Mouse (Mus musculus): ENCODE results near the gene Clint1. TPM values are rescaled to one million over a fixed set of nuclear protein-coding genes. Genes with fewer than 3 reads are reported as not detected.

Gene Clint1
- polyA plus RNA-seq, 1 experiment from 2014 or later = 49.2 TPM

- no peak overlapping the region for H3K27ac ChIP-seq (ENCODE audit: low read depth, low read length)
- WGBS (ENCODE audit: insufficient replicate concordance) = 81% methylated on average over 2 of the region's 2 CpGs
- no peaks in the 10 kb centered on the region for H3K9me3 ChIP-seq (replicated peaks; ENCODE audit: control insufficient read depth, low read length)
- H3K4me3 ChIP-seq (ENCODE audit: low read depth, low read length) = no peak overlapping the region
- no peak for ATAC-seq (replicated peaks; ENCODE audit: insufficient number of reproducible peaks, low FRiP score, low TSS enrichment)
- no peak overlapping the region for H3K9ac ChIP-seq (ENCODE audit: low read depth, low read length)
- H3K4me1 ChIP-seq (ENCODE audit: control insufficient read depth, insufficient read depth, low read length) = peaks cover 12% of the 10 kb centered on the region
- no peaks in the 10 kb centered on the region for H3K27me3 ChIP-seq (ENCODE audit: control insufficient read depth, insufficient read depth, low read length)
- no peak overlapping the region for H3K4me2 ChIP-seq
- peaks cover 6% of the 10 kb centered on the region for H3K36me3 ChIP-seq (ENCODE audit: control insufficient read depth, insufficient read depth, low read length)
Measured at GRCm38 (mm10) chr11:45947491-45947890, 95.6 kb downstream of the Clint1 start.

GRCm38 (mm10) chr11:45955127-45955627 lies 103.3 kb downstream of the Clint1 start, which contains the start of gene Thg1l:
TSS of gene Thg1l (minus strand) at chr11:45955494.
- WGBS (ENCODE audit: insufficient replicate concordance) = under 1% methylated on average over 32 of the region's 32 CpGs
- peak within 1 kb of the TSS; percentile 50; the same call in 1 of the 2 replicates for H3K27ac ChIP-seq (ENCODE audit: low read depth, low read length)

GRCm38 (mm10) chr11:45959598-45959997 lies 107.7 kb downstream of the Clint1 start:
- Histone ChIP-seq H3K4me3 (ENCODE audit: low read depth, low read length) (no peak overlapping the region), H3K4me2 (no peak overlapping the region), H3K36me3 (ENCODE audit: control insufficient read depth, insufficient read depth, low read length) (no peaks in the 10 kb centered on the region), H3K4me1 (ENCODE audit: control insufficient read depth, insufficient read depth, low read length) (no peaks in the 10 kb centered on the region), H3K9ac (ENCODE audit: low read depth, low read length) (no peak overlapping the region), H3K27ac (ENCODE audit: low read depth, low read length) (no peak overlapping the region), H3K9me3 (replicated peaks; ENCODE audit: control insufficient read depth, low read length) (no peaks in the 10 kb centered on the region), H3K27me3 (ENCODE audit: control insufficient read depth, insufficient read depth, low read length) (no peaks in the 10 kb centered on the region)
- WGBS (ENCODE audit: insufficient replicate concordance) = 64% methylated on average over 3 of the region's 3 CpGs
- no peak for ATAC-seq (replicated peaks; ENCODE audit: insufficient number of reproducible peaks, low FRiP score, low TSS enrichment)

More at GRCm38 (mm10) chr11:45955127-45955627, 103.3 kb downstream of the Clint1 start, which contains the start of gene Thg1l:
- Histone ChIP-seq H3K4me2 (peak within 1 kb of the TSS; percentile 78), H3K27me3 (ENCODE audit: control insufficient read depth, insufficient read depth, low read length) (no peaks in the 10 kb centered on the region), H3K4me1 (ENCODE audit: control insufficient read depth, insufficient read depth, low read length) (no peaks in the 10 kb centered on the region), H3K4me3 (ENCODE audit: low read depth, low read length) (peak within 1 kb of the TSS; percentile 61), H3K9me3 (replicated peaks; ENCODE audit: control insufficient read depth, low read length) (no peaks in the 10 kb centered on the region), H3K36me3 (ENCODE audit: control insufficient read depth, insufficient read depth, low read length) (0 out of 2 replicates have a peak, but pooled peaks cover 3% of the 10 kb centered on the region), H3K9ac (ENCODE audit: low read depth, low read length) (peak within 1 kb of the TSS; percentile 62)
- ATAC-seq (replicated peaks; ENCODE audit: insufficient number of reproducible peaks, low FRiP score, low TSS enrichment) = peak; percentile 97

- 74% methylated on average over 5 of the region's 5 CpGs for WGBS (ENCODE audit: insufficient replicate concordance)
- H3K27me3 ChIP-seq (ENCODE audit: control insufficient read depth, insufficient read depth, low read length) = no peaks in the 10 kb centered on the region
- H3K27ac ChIP-seq (ENCODE audit: low read depth, low read length) = no peak overlapping the region
- H3K36me3 ChIP-seq (ENCODE audit: control insufficient read depth, insufficient read depth, low read length) = no peaks in the 10 kb centered on the region
- H3K4me2 ChIP-seq = no peak overlapping the region
- no peak overlapping the region for H3K4me3 ChIP-seq (ENCODE audit: low read depth, low read length)
- no peak for ATAC-seq (replicated peaks; ENCODE audit: insufficient number of reproducible peaks, low FRiP score, low TSS enrichment)
- H3K9me3 ChIP-seq (replicated peaks; ENCODE audit: control insufficient read depth, low read length) = no peaks in the 10 kb centered on the region
- H3K4me1 ChIP-seq (ENCODE audit: control insufficient read depth, insufficient read depth, low read length) = no peaks in the 10 kb centered on the region
- no peak overlapping the region for H3K9ac ChIP-seq (ENCODE audit: low read depth, low read length)
Measured at GRCm38 (mm10) chr11:45960003-45960402, 108.2 kb downstream of the Clint1 start.

Small RNAs within 50 kb of the gene (microRNA-seq; reads per million reads assigned to microRNA genes)
- gene Gm22751 (ENCODE audit: borderline number of aligned reads) = not detected

Other genes starting within 250 kb of the Clint1 start
- 10.3 and 11.0 TPM in 2 replicates for gene Lsm11, start 92.9 kb downstream of the Clint1 start, polyA plus RNA-seq (2014; fragmentation: Nextera tagmentation; extraction: Ambion mirVana)
- 9.5 and 9.6 TPM in 2 replicates for gene Thg1l, start 103.4 kb downstream of the Clint1 start, polyA plus RNA-seq (2014; fragmentation: Nextera tagmentation; extraction: Ambion mirVana)
- gene Sox30, start 128.3 kb downstream of the Clint1 start, polyA plus RNA-seq (2014; fragmentation: Nextera tagmentation; extraction: Ambion mirVana) = 0.07 and 0.40 TPM in 2 replicates
- 2.4 and 9.0 TPM in 2 replicates for gene Gm12166, start 200.3 kb downstream of the Clint1 start, polyA plus RNA-seq (2014; fragmentation: Nextera tagmentation; extraction: Ambion mirVana)
- 24.4 and 31.7 TPM in 2 replicates for gene Adam19, start 203.9 kb downstream of the Clint1 start, polyA plus RNA-seq (2014; fragmentation: Nextera tagmentation; extraction: Ambion mirVana)